Mouse (Mus musculus) cerebellum, adult (tissue): ENCODE measurements around the gene Fcrl6.
A peak's percentile ranks its signal among the peaks of the same experiment; 100 is the strongest.

Source experiments
- ATAC-seq: cut with Nextera tagmentation; 2 replicates; pipeline ENCODE4 v1.9.2; 2017; ENCODE audit warnings: mild to moderate bottlenecking, moderate library complexity, mixed read lengths; ENCODE audit not compliant: insufficient number of reproducible peaks, low FRiP score, low TSS enrichment

Gene Fcrl6

GRCm38 (mm10) chr1:172602326-172602725 is at the start of gene Fcrl6:
Gene Fcrl6, minus strand, starts transcription at chr1:172602551.
- no peak for ATAC-seq

- no peak for ATAC-seq
Measured at GRCm38 (mm10) chr1:172651288-172651987, 49.1 kb upstream of the Fcrl6 start.

GRCm38 (mm10) chr1:172650519-172651287 is 48.4 kb upstream of the Fcrl6 start:
- no peak for ATAC-seq

- no peak for ATAC-seq
Measured at GRCm38 (mm10) chr1:172649396-172649795, 47.0 kb upstream of the Fcrl6 start.

GRCm38 (mm10) chr1:172647236-172647635 is 44.9 kb upstream of the Fcrl6 start:
- ATAC-seq, result no peak

GRCm38 (mm10) chr1:172638781-172639180 is 36.4 kb upstream of the Fcrl6 start:
- ATAC-seq, result no peak

- ATAC-seq, result no peak
Measured at GRCm38 (mm10) chr1:172637801-172638200, 35.5 kb upstream of the Fcrl6 start.

GRCm38 (mm10) chr1:172636266-172636665 is 33.9 kb upstream of the Fcrl6 start:
- ATAC-seq, result no peak

- no peak for ATAC-seq
Measured at GRCm38 (mm10) chr1:172635258-172635657, 32.9 kb upstream of the Fcrl6 start.

- ATAC-seq, result no peak
Measured at GRCm38 (mm10) chr1:172634136-172634535, 31.8 kb upstream of the Fcrl6 start.

- peak; percentile 98 for ATAC-seq
Measured at GRCm38 (mm10) chr1:172632451-172633326, 30.3 kb upstream of the Fcrl6 start, which contains the start of gene Dusp23. Gene Dusp23, minus strand, starts transcription at chr1:172632962.

GRCm38 (mm10) chr1:172631721-172632120 is 29.4 kb upstream of the Fcrl6 start:
- no peak for ATAC-seq

- ATAC-seq, result no peak
Measured at GRCm38 (mm10) chr1:172629831-172630230, 27.5 kb upstream of the Fcrl6 start.

- ATAC-seq, result no peak
Measured at GRCm38 (mm10) chr1:172626306-172626705, 24.0 kb upstream of the Fcrl6 start.

- no peak for ATAC-seq
Measured at GRCm38 (mm10) chr1:172624081-172624480, 21.7 kb upstream of the Fcrl6 start.

- no peak for ATAC-seq
Measured at GRCm38 (mm10) chr1:172623599-172623998, 21.2 kb upstream of the Fcrl6 start.

GRCm38 (mm10) chr1:172619235-172619634 is 16.9 kb upstream of the Fcrl6 start:
- ATAC-seq, result peak; percentile 74

- ATAC-seq, result no peak
Measured at GRCm38 (mm10) chr1:172618141-172618540, 15.8 kb upstream of the Fcrl6 start.

- no peak for ATAC-seq
Measured at GRCm38 (mm10) chr1:172617365-172618076, 15.2 kb upstream of the Fcrl6 start.
